Mouse (Mus musculus) limb, embryonic 14.5 days (tissue): ENCODE measurements around the gene 3110082I17Rik. TPM values are rescaled to one million over a fixed set of nuclear protein-coding genes. Genes with fewer than 3 reads are reported as not detected.

Experiments
- ATAC-seq: fragments of 200-750 bp; cut with Nextera tagmentation; 2 replicates; pipeline ENCODE4 v1.8.0; 2017; ENCODE audit warnings: low read depth, moderate number of reproducible peaks, moderate TSS enrichment; ENCODE audit not compliant: low FRiP score
- DNase-seq: peaks from one replicate; pipeline ENCODE4 v3.0.0-alpha.2; 2015; ENCODE audit warnings: low spot score
- H3K27ac ChIP-seq: fragments of 300-500 bp; sonication (generic); replicated peaks from 2 replicates; pipeline ENCODE4 v1.5.1; 2014; ENCODE audit warnings: low read depth, mild to moderate bottlenecking, low read length, moderate library complexity, mixed read lengths
- H3K27me3 ChIP-seq: fragments of 300-500 bp; sonication (generic); 2 replicates; pipeline ENCODE4 v1.6.1; 2014; ENCODE audit warnings: low read length, mixed read lengths; ENCODE audit not compliant: control insufficient read depth, insufficient read depth
- H3K36me3 ChIP-seq: fragments of 300-500 bp; sonication (generic); 2 replicates; pipeline ENCODE4 v1.6.1; 2014; ENCODE audit warnings: mild to moderate bottlenecking, low read length, moderate library complexity, mixed read lengths; ENCODE audit not compliant: control insufficient read depth, insufficient read depth
- H3K4me1 ChIP-seq: fragments of 300-500 bp; sonication (generic); 2 replicates; pipeline ENCODE4 v1.6.1; 2014; ENCODE audit warnings: antibody characterized with exemption, low read length, mixed read lengths; ENCODE audit not compliant: control insufficient read depth, insufficient read depth
- H3K4me2 ChIP-seq: fragments of 300-500 bp; sonication (generic); replicated peaks from 2 replicates; pipeline ENCODE4 v1.6.1; 2014; ENCODE audit warnings: low read depth, mild to moderate bottlenecking, low read length, moderate library complexity; ENCODE audit not compliant: severe bottlenecking
- H3K4me3 ChIP-seq: fragments of 300-500 bp; sonication (generic); replicated peaks from 2 replicates; pipeline ENCODE4 v1.5.1; 2014; ENCODE audit warnings: low read length
- H3K9ac ChIP-seq: fragments of 300-500 bp; sonication (generic); 2 replicates; pipeline ENCODE4 v1.6.1; 2014; ENCODE audit warnings: mild to moderate bottlenecking, low read depth, low read length, moderate library complexity; ENCODE audit not compliant: severe bottlenecking
- H3K9me3 ChIP-seq: fragments of 300-500 bp; sonication (generic); 2 replicates; pipeline ENCODE4 v1.6.1; 2016; ENCODE audit warnings: low read length; ENCODE audit not compliant: control insufficient read depth
- POLR2A ChIP-seq: fragments of 200-500 bp; IDR thresholded peaks from 2 replicates; pipeline ENCODE4 v1.8.0; 2012; ENCODE audit warnings: inconsistent platforms, mild to moderate bottlenecking, moderate library complexity, borderline replicate concordance; ENCODE audit not compliant: insufficient read depth, insufficient read length; ENCODE audit errors: extremely low read depth
- WGBS: fragments of 180-500 bp; shearing (Covaris S2); extraction: QIAGEN DNeasy Blood & Tissue Kit; methylation state at CpG from one replicate; pipeline ENCODE4 v1.1.7; 2014; 5-methylcytosine and 5-hydroxymethylcytosine counted together
- polyA plus RNA-seq, 2 experiments: library from polyadenylated mRNA; depleted of rRNA in 1 of 2; stranded (reverse) in 1 of 2; unstranded in 1 of 2; fragments of >200 nt; fragmentation: Nextera tagmentation in 1 of 2; extraction: Ambion mirVana in 1 of 2; gene quantifications; 2 replicates each; pipeline versions ENCODE4 v1.2.1 to v1.2.3; 2012 to 2014

3110082I17Rik gene
- polyA plus RNA-seq, 2 experiments: 23.2 to 27.9 TPM

DNA sequence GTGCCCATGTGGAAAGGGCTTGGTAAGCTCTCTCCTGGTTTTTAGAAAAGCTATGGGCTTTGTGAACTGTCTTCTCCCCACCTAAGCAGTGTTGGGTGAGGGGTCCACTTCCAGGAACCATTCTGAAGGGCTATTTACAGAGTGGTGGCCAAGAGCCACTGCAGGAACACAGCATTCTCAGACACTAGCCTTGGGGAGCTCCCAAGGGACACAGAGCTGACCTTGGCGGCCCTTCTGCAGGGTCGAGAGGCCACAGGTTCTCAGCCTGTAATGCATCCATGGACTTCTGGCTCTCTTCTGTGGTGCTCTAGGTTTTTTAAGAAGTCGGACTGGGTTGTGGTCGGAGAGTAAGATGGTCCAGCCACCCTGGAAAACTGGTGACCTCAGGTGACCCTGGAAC, 50.3 kb downstream of the 3110082I17Rik start:
- ATAC-seq (no peak), DNase-seq (no peak)
- H3K4me2 ChIP-seq: no peak overlapping the region
- no peak for TF ChIP-seq POLR2A
- H3K27me3 ChIP-seq: no peaks in the 10 kb centered on the region
- peaks cover 25% of the 10 kb centered on the region for H3K4me1 ChIP-seq
- no peak overlapping the region for H3K27ac ChIP-seq
- H3K9me3 ChIP-seq: no peaks in the 10 kb centered on the region
- no peak overlapping the region for H3K9ac ChIP-seq
- H3K36me3 ChIP-seq: 0 out of 2 replicates have a peak, but pooled peaks cover 5% of the 10 kb centered on the region
- WGBS: 89% methylated on average over 4 of the region's 4 CpGs
- H3K4me3 ChIP-seq: no peak overlapping the region

DNA sequence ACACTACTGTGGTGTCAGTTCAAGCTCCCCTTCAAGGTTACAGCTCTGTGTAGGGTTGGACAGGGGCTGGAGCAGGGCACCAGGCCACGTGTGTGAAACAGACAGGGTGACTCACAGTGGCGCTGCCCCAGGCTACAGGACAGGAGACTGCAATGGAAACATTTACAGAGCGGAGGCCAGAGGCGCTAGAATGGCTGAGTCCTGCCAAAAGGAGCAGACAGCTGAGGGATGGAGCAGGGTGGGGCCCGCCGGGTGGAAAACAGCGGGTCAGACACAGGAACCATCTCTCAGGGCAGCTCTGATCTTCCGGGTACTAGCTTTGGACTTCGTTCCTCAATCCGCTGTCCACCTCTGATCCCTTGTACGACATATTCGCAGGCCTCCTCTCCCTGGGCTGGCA, 50.9 kb downstream of the 3110082I17Rik start:
- Histone ChIP-seq H3K4me2 (no peak overlapping the region), H3K36me3 (no peaks in the 10 kb centered on the region), H3K4me1 (peaks cover 25% of the 10 kb centered on the region), H3K9ac (no peak overlapping the region), H3K9me3 (no peaks in the 10 kb centered on the region), H3K27ac (no peak overlapping the region), H3K4me3 (no peak overlapping the region), H3K27me3 (no peaks in the 10 kb centered on the region)
- peak; percentile 25 for DNase-seq
- no peak for TF ChIP-seq POLR2A
- no peak for ATAC-seq
- WGBS: 71% methylated on average over 12 of the region's 12 CpGs

DNA sequence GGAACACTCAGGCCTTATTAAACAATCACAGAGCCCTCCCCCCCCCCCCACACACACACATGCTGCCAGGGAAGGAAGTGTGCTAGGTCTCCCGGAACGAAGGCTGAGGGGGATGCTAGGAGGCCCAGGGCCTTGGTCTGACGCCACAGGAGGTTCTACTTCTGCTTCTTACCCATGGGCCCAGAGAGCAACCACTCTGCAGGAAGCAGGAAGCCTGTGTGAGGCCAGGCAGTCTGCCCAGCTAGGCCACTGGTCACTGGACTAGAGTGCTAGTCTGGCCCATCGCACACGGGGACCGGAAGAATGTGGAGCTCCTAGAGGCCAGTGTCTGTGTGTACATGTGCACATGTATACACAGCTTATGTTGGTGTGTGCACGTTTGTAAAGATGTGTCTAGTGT, 51.8 kb downstream of the 3110082I17Rik start:
- no peak overlapping the region for H3K4me2 ChIP-seq

DNA sequence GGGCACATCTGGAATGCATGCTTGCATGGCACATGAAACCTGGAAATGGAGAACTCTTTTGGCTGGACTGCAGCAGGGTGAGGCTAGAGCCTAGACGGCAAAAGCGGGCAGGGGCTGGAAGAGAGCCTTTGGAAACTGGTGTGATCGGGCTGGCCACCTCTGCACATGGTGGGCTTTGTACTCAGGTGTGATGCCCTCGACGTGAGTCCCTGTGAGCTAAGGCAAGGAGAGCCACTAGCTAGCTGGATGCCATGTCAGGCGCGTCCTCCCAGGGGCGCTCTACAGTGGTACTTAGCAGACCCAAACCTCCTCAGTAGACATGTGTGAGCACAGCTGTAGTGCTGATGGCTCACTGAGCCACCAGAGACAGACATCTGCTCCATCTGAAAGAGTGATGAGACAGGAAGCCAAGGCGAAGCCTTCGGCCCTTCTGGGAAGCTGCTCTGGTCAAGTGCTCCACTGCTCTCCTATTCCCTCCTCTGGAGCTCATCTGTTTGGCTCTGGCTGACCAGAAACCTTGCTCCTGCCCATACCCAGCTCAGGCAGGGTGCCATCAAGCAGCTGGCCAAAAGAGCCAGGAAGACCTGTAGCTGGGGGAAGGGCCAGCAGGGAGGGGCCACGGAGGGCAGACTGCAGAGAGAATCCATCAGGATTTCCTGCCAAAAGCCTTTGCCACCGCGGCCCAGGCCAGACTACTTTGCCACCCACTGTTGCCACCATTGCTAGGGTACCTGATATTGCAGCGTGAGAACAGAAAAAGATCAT, 53.0 kb downstream of the 3110082I17Rik start:
- Histone ChIP-seq H3K27me3 (no peaks in the 10 kb centered on the region), H3K9me3 (no peaks in the 10 kb centered on the region), H3K4me3 (peak overlapping the region; percentile 5; the same call in 1 of the 2 replicates), H3K4me2 (peak overlapping the region; percentile 13), H3K27ac (peak overlapping the region; percentile 67), H3K36me3 (no peaks in the 10 kb centered on the region), H3K9ac (no peak overlapping the region; the same call in 1 of the 2 replicates), H3K4me1 (peaks cover 16% of the 10 kb centered on the region)
- TF ChIP-seq POLR2A: no peak
- no peak for DNase-seq
- no peak for ATAC-seq
- WGBS: 70% methylated on average over 14 of the region's 14 CpGs

More for the DNA sequence above, 51.8 kb downstream of the 3110082I17Rik start:
- H3K27ac ChIP-seq: no peak overlapping the region
- H3K9ac ChIP-seq: no peak overlapping the region
- no peaks in the 10 kb centered on the region for H3K9me3 ChIP-seq
- DNase-seq (peak; percentile 14), ATAC-seq (no peak)
- no peak for TF ChIP-seq POLR2A
- no peaks in the 10 kb centered on the region for H3K27me3 ChIP-seq
- H3K36me3 ChIP-seq: no peaks in the 10 kb centered on the region
- H3K4me3 ChIP-seq: no peak overlapping the region
- H3K4me1 ChIP-seq: peaks cover 22% of the 10 kb centered on the region
- WGBS: 77% methylated on average over 7 of the region's 7 CpGs

DNA sequence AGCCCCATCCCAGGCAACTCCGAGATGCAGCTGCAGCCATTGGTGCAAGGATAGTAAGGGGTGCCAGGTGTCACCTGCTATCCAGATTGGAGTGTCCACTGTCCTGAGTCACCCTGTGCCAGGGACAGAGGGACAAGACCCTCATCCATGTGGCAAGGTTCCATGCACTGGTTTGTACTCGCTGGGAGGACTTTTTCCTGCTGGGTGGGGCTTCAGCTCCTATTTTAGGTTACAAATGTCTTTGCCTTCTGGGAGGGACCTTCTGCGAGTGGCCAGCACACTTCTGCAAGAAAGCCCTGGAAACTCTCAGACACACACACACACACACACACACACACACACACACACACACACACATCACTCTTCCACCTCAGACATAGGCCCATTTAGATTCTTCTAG, 54.4 kb downstream of the 3110082I17Rik start:
- no peak overlapping the region for H3K4me3 ChIP-seq
- no peak overlapping the region for H3K4me2 ChIP-seq
- H3K27ac ChIP-seq: no peak overlapping the region; the same call in 1 of the 2 replicates
- 55% methylated on average over 3 of the region's 3 CpGs for WGBS
- no peak for TF ChIP-seq POLR2A
- ATAC-seq: peak; percentile 47; the same call in 1 of the 2 replicates
- peaks cover 16% of the 10 kb centered on the region for H3K4me1 ChIP-seq
- no peaks in the 10 kb centered on the region for H3K9me3 ChIP-seq
- no peak overlapping the region for H3K9ac ChIP-seq
- H3K36me3 ChIP-seq: no peaks in the 10 kb centered on the region
- no peaks in the 10 kb centered on the region for H3K27me3 ChIP-seq
- no peak for DNase-seq
